Mouse (Mus musculus): ENCODE data around the gene E030030I06Rik. TPM values are rescaled to one million over a fixed set of nuclear protein-coding genes. Genes with fewer than 3 reads are reported as not detected.
A peak's percentile ranks its signal among the peaks of the same experiment; 100 is the strongest.
"Not testable (repeated sequence)": the region's sequence is repeated elsewhere in the genome, so short reads cannot be mapped to it uniquely, and the experiment has no call there.

E030030I06Rik gene
- polyA plus RNA-seq, 1 experiment from 2014 or later = 20.7 TPM

- not testable (repeated sequence) for H3K4me3 ChIP-seq (ENCODE audit: control insufficient read depth in 1 of 2, insufficient read depth in 1 of 2, low read depth in 1 of 2, low read length in 2 of 2); H3K9me3 ChIP-seq (ENCODE audit: control insufficient read depth, low read length); H3K9ac ChIP-seq (ENCODE audit: low read length); ATAC-seq (ENCODE audit: insufficient number of reproducible peaks, insufficient read depth, low FRiP score, low read depth); H3K4me1 ChIP-seq (ENCODE audit: control insufficient read depth in 2 of 2, insufficient read depth in 2 of 2, low read length in 2 of 2); H3K4me2 ChIP-seq (ENCODE audit: low read length); H3K36me3 ChIP-seq (ENCODE audit: control insufficient read depth, insufficient read depth, low read length); H3K27ac ChIP-seq (replicated peaks in 1 of 2; ENCODE audit: control insufficient read depth in 1 of 2, insufficient read depth in 1 of 2, low read depth in 2 of 2, low read length in 2 of 2); H3K27me3 ChIP-seq (ENCODE audit: control insufficient read depth, insufficient read depth, low read length)
- WGBS = 75% methylated on average over 1 of the region's 1 CpGs
Measured at GRCm38 (mm10) chr10:22167061-22167460, 18.0 kb upstream of the E030030I06Rik start.

GRCm38 (mm10) chr10:22166025-22166424 is 17.0 kb upstream of the E030030I06Rik start:
- not testable (repeated sequence) for H3K9me3 ChIP-seq (ENCODE audit: control insufficient read depth, low read length); H3K9ac ChIP-seq (ENCODE audit: low read length); H3K4me2 ChIP-seq (ENCODE audit: low read length); H3K27me3 ChIP-seq (ENCODE audit: control insufficient read depth, insufficient read depth, low read length); H3K27ac ChIP-seq (replicated peaks in 1 of 2; ENCODE audit: control insufficient read depth in 1 of 2, insufficient read depth in 1 of 2, low read depth in 2 of 2, low read length in 2 of 2); H3K36me3 ChIP-seq (ENCODE audit: control insufficient read depth, insufficient read depth, low read length); H3K4me1 ChIP-seq (ENCODE audit: control insufficient read depth in 2 of 2, insufficient read depth in 2 of 2, low read length in 2 of 2); ATAC-seq (ENCODE audit: insufficient number of reproducible peaks, insufficient read depth, low FRiP score, low read depth); H3K4me3 ChIP-seq (ENCODE audit: control insufficient read depth in 1 of 2, insufficient read depth in 1 of 2, low read depth in 1 of 2, low read length in 2 of 2)
- whole genome bisulfite sequencing = 49% methylated on average over 2 of the region's 2 CpGs

GRCm38 (mm10) chr10:22165328-22166003 is 16.4 kb upstream of the E030030I06Rik start:
- not testable (repeated sequence) for H3K27ac ChIP-seq (replicated peaks in 1 of 2; ENCODE audit: control insufficient read depth in 1 of 2, insufficient read depth in 1 of 2, low read depth in 2 of 2, low read length in 2 of 2); H3K4me2 ChIP-seq (ENCODE audit: low read length); H3K9ac ChIP-seq (ENCODE audit: low read length); H3K36me3 ChIP-seq (ENCODE audit: control insufficient read depth, insufficient read depth, low read length); H3K9me3 ChIP-seq (ENCODE audit: control insufficient read depth, low read length); ATAC-seq (ENCODE audit: insufficient number of reproducible peaks, insufficient read depth, low FRiP score, low read depth); H3K4me3 ChIP-seq (ENCODE audit: control insufficient read depth in 1 of 2, insufficient read depth in 1 of 2, low read depth in 1 of 2, low read length in 2 of 2); H3K4me1 ChIP-seq (ENCODE audit: control insufficient read depth in 2 of 2, insufficient read depth in 2 of 2, low read length in 2 of 2); H3K27me3 ChIP-seq (ENCODE audit: control insufficient read depth, insufficient read depth, low read length)
- WGBS = 45% methylated on average over 5 of the region's 5 CpGs

GRCm38 (mm10) chr10:22163705-22164583 is 14.9 kb upstream of the E030030I06Rik start:
- H3K4me1 ChIP-seq (ENCODE audit: control insufficient read depth in 2 of 2, insufficient read depth in 2 of 2, low read length in 2 of 2); ATAC-seq (ENCODE audit: insufficient number of reproducible peaks, insufficient read depth, low FRiP score, low read depth); H3K9me3 ChIP-seq (ENCODE audit: control insufficient read depth, low read length); H3K36me3 ChIP-seq (ENCODE audit: control insufficient read depth, insufficient read depth, low read length); H3K9ac ChIP-seq (ENCODE audit: low read length); H3K27ac ChIP-seq (replicated peaks in 1 of 2; ENCODE audit: control insufficient read depth in 1 of 2, insufficient read depth in 1 of 2, low read depth in 2 of 2, low read length in 2 of 2): not testable (repeated sequence)
- H3K4me3 ChIP-seq (ENCODE audit: control insufficient read depth in 1 of 2, insufficient read depth in 1 of 2, low read depth in 1 of 2, low read length in 2 of 2) = peak overlapping the region in 1 of 2 experiments; percentile 14; a peak in 1 of 4 replicates
- peaks cover 19% of the 10 kb centered on the region; the same call in 1 of the 2 replicates for H3K27me3 ChIP-seq (ENCODE audit: control insufficient read depth, insufficient read depth, low read length)
- peak overlapping the region; percentile 58 for H3K4me2 ChIP-seq (ENCODE audit: low read length)
- 34% methylated on average over 13 of the region's 16 CpGs for WGBS

- Histone ChIP-seq H3K4me3 (ENCODE audit: control insufficient read depth in 1 of 2, insufficient read depth in 1 of 2, low read depth in 1 of 2, low read length in 2 of 2) (peak overlapping the region in 1 of 2 experiments; percentile 14; a peak in 1 of 4 replicates), H3K4me2 (ENCODE audit: low read length) (peak overlapping the region; percentile 58), H3K27me3 (ENCODE audit: control insufficient read depth, insufficient read depth, low read length) (peaks cover 25% of the 10 kb centered on the region; the same call in 1 of the 2 replicates)
- H3K4me1 ChIP-seq (ENCODE audit: control insufficient read depth in 2 of 2, insufficient read depth in 2 of 2, low read length in 2 of 2); H3K36me3 ChIP-seq (ENCODE audit: control insufficient read depth, insufficient read depth, low read length); H3K9ac ChIP-seq (ENCODE audit: low read length); ATAC-seq (ENCODE audit: insufficient number of reproducible peaks, insufficient read depth, low FRiP score, low read depth); H3K9me3 ChIP-seq (ENCODE audit: control insufficient read depth, low read length); H3K27ac ChIP-seq (replicated peaks in 1 of 2; ENCODE audit: control insufficient read depth in 1 of 2, insufficient read depth in 1 of 2, low read depth in 2 of 2, low read length in 2 of 2): not testable (repeated sequence)
- 8% methylated on average over 9 of the region's 9 CpGs for WGBS
Measured at GRCm38 (mm10) chr10:22163279-22163678, 14.2 kb upstream of the E030030I06Rik start.

- H3K9me3 ChIP-seq (ENCODE audit: control insufficient read depth, low read length) = no peaks in the 10 kb centered on the region
- no peaks in the 10 kb centered on the region for H3K36me3 ChIP-seq (ENCODE audit: control insufficient read depth, insufficient read depth, low read length)
- no peak overlapping the region for H3K4me3 ChIP-seq (ENCODE audit: control insufficient read depth in 1 of 2, insufficient read depth in 1 of 2, low read depth in 1 of 2, low read length in 2 of 2)
- H3K4me1 ChIP-seq (ENCODE audit: control insufficient read depth in 2 of 2, insufficient read depth in 2 of 2, low read length in 2 of 2) = peaks cover 0 to 6% of the 10 kb centered on the region in 2 experiments; a peak in 2 of 4 replicates
- WGBS = 5% methylated on average over 23 of the region's 23 CpGs
- no peak overlapping the region for H3K9ac ChIP-seq (ENCODE audit: low read length)
- no peak overlapping the region for H3K27ac ChIP-seq (replicated peaks in 1 of 2; ENCODE audit: control insufficient read depth in 1 of 2, insufficient read depth in 1 of 2, low read depth in 2 of 2, low read length in 2 of 2)
- peaks cover 58% of the 10 kb centered on the region for H3K27me3 ChIP-seq (ENCODE audit: control insufficient read depth, insufficient read depth, low read length)
- no peak for ATAC-seq (ENCODE audit: insufficient number of reproducible peaks, insufficient read depth, low FRiP score, low read depth)
- no peak overlapping the region for H3K4me2 ChIP-seq (ENCODE audit: low read length)
Measured at GRCm38 (mm10) chr10:22159581-22160140, 10.6 kb upstream of the E030030I06Rik start.

- Histone ChIP-seq H3K4me2 (ENCODE audit: low read length) (peak overlapping the region; percentile 68), H3K4me1 (ENCODE audit: control insufficient read depth in 2 of 2, insufficient read depth in 2 of 2, low read length in 2 of 2) (peaks cover 0 to 6% of the 10 kb centered on the region in 2 experiments; a peak in 2 of 4 replicates), H3K9ac (ENCODE audit: low read length) (no peak overlapping the region), H3K36me3 (ENCODE audit: control insufficient read depth, insufficient read depth, low read length) (no peaks in the 10 kb centered on the region), H3K27me3 (ENCODE audit: control insufficient read depth, insufficient read depth, low read length) (peaks cover 58% of the 10 kb centered on the region), H3K4me3 (ENCODE audit: control insufficient read depth in 1 of 2, insufficient read depth in 1 of 2, low read depth in 1 of 2, low read length in 2 of 2) (peak overlapping the region; percentile 17 to 45), H3K9me3 (ENCODE audit: control insufficient read depth, low read length) (no peaks in the 10 kb centered on the region), H3K27ac (replicated peaks in 1 of 2; ENCODE audit: control insufficient read depth in 1 of 2, insufficient read depth in 1 of 2, low read depth in 2 of 2, low read length in 2 of 2) (no peak overlapping the region)
- ATAC-seq (ENCODE audit: insufficient number of reproducible peaks, insufficient read depth, low FRiP score, low read depth) = no peak
- under 1% methylated on average over 24 of the region's 24 CpGs for WGBS
Measured at GRCm38 (mm10) chr10:22159131-22159561, 10.1 kb upstream of the E030030I06Rik start.
